Mouse (Mus musculus) bone marrow macrophage, adult 2 months (primary cell): ENCODE measurements around the gene Prdm12.

Experiments used
- CTCF ChIP-seq: IDR thresholded peaks from 2 replicates; pipeline ENCODE4 v1.5.1; 2012; ENCODE audit warnings: low read depth, mild to moderate bottlenecking, low read length, moderate library complexity
- POLR2A ChIP-seq: IDR thresholded peaks from 2 replicates; pipeline ENCODE4 v1.6.1; 2012; ENCODE audit warnings: mild to moderate bottlenecking, low read depth, low read length, borderline replicate concordance

DNA sequence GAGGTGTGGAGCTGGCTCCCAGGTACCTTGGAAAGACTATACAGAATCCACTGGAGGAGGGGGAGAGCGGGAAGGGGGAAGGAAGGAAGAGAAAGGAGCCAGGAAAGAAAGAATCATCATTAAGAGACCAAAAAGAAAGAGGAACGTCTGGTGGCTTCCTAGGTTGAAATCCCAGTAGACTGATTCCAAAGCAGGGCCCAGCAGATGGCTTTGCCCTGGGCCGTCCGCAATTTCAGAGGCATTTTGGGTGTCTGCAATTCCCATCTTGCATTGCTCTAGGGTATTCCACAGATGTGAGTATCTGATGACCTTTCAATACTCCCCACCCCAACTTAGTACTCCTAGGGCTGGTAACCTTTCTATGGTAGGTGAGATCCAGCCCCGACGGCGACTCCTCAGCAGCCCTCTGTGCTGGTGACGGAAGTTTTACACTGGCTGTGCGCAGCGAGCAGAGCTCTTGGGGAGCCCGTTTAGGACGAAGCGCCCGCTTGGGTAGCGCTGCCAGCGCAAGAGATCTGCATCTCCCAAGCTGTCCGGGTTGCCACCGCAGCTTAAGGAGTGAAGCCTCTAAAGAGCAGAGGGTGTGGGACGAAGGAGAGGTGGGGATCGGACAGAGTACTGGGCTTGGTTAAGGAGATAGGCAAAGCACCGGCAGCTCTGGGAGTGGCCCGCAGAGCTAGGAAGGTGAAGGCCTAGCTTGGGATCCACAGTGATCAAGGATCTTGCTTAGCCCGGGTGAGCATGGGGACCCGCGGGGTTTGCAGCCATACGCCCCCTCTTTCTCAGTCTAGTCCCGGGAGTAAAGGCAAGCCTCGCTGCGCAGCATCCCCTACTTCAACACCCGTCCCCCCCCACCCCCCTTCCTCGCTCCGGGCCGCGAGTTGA lies 1.0 kb upstream of the Prdm12 start:
- TF ChIP-seq CTCF = no peak
- TF ChIP-seq POLR2A = no peak
